Mouse (Mus musculus): ENCODE results near the gene Wnt5b. TPM values are rescaled to one million over a fixed set of nuclear protein-coding genes. Genes with fewer than 3 reads are reported as not detected.
"Not testable (repeated sequence)": the region's sequence is repeated elsewhere in the genome, so short reads cannot be mapped to it uniquely, and the experiment has no call there.

Wnt5b gene
- polyA plus RNA-seq, 1 experiment, result 1.9 TPM

- H3K4me3 ChIP-seq (ENCODE audit: insufficient read depth, low read length), result no peak overlapping the region
- TF ChIP-seq CTCF (IDR thresholded peaks at IDR 0.05; ENCODE audit: extremely low read depth, insufficient read depth, low read length), result peak; percentile 89
- TF ChIP-seq POLR2A (IDR thresholded peaks at IDR 0.05; ENCODE audit: extremely low read depth, insufficient read depth, low read length), result no peak
Observed at GRCm38 (mm10) chr6:119489765-119490164, 54.4 kb downstream of the Wnt5b start.

GRCm38 (mm10) chr6:119487619-119488018 lies 56.5 kb downstream of the Wnt5b start:
- Histone ChIP-seq H3K4me1 (ENCODE audit: control insufficient read depth, insufficient read depth, low read length) (peaks cover 9% of the 10 kb centered on the region), H3K27ac (ENCODE audit: insufficient read depth, low read length) (no peak overlapping the region), H3K4me3 (ENCODE audit: insufficient read depth, low read length) (no peak overlapping the region)
- TF ChIP-seq CTCF (IDR thresholded peaks at IDR 0.05; ENCODE audit: extremely low read depth, insufficient read depth, low read length) (no peak), POLR2A (IDR thresholded peaks at IDR 0.05; ENCODE audit: extremely low read depth, insufficient read depth, low read length) (no peak)

More at GRCm38 (mm10) chr6:119489765-119490164, 54.4 kb downstream of the Wnt5b start:
- Histone ChIP-seq H3K27ac (ENCODE audit: insufficient read depth, low read length) (no peak overlapping the region), H3K4me1 (ENCODE audit: control insufficient read depth, insufficient read depth, low read length) (peaks cover 2% of the 10 kb centered on the region; the same call in 1 of the 2 replicates)

- TF ChIP-seq CTCF (IDR thresholded peaks at IDR 0.05; ENCODE audit: extremely low read depth, insufficient read depth, low read length) (no peak), POLR2A (IDR thresholded peaks at IDR 0.05; ENCODE audit: extremely low read depth, insufficient read depth, low read length) (no peak)
- no peak overlapping the region for H3K27ac ChIP-seq (ENCODE audit: insufficient read depth, low read length)
- H3K4me3 ChIP-seq (ENCODE audit: insufficient read depth, low read length), result no peak overlapping the region
- H3K4me1 ChIP-seq (ENCODE audit: control insufficient read depth, insufficient read depth, low read length), result peaks cover 10% of the 10 kb centered on the region
Observed at GRCm38 (mm10) chr6:119487085-119487458, 57.1 kb downstream of the Wnt5b start.

GRCm38 (mm10) chr6:119486381-119487084 lies 57.6 kb downstream of the Wnt5b start:
- H3K4me1 ChIP-seq (ENCODE audit: control insufficient read depth, insufficient read depth, low read length), result peaks cover 11% of the 10 kb centered on the region
- no peak overlapping the region for H3K4me3 ChIP-seq (ENCODE audit: insufficient read depth, low read length)
- no peak overlapping the region for H3K27ac ChIP-seq (ENCODE audit: insufficient read depth, low read length)
- no peak for TF ChIP-seq CTCF (IDR thresholded peaks at IDR 0.05; ENCODE audit: extremely low read depth, insufficient read depth, low read length)
- TF ChIP-seq POLR2A (IDR thresholded peaks at IDR 0.05; ENCODE audit: extremely low read depth, insufficient read depth, low read length), result no peak

GRCm38 (mm10) chr6:119485486-119485885 lies 58.7 kb downstream of the Wnt5b start:
- Histone ChIP-seq H3K4me3 (ENCODE audit: insufficient read depth, low read length) (no peak overlapping the region), H3K4me1 (ENCODE audit: control insufficient read depth, insufficient read depth, low read length) (peaks cover 9% of the 10 kb centered on the region), H3K27ac (ENCODE audit: insufficient read depth, low read length) (no peak overlapping the region)
- TF ChIP-seq CTCF (IDR thresholded peaks at IDR 0.05; ENCODE audit: extremely low read depth, insufficient read depth, low read length), result no peak
- no peak for TF ChIP-seq POLR2A (IDR thresholded peaks at IDR 0.05; ENCODE audit: extremely low read depth, insufficient read depth, low read length)

GRCm38 (mm10) chr6:119482958-119483600 lies 61.1 kb downstream of the Wnt5b start:
- peaks cover 10% of the 10 kb centered on the region for H3K4me1 ChIP-seq (ENCODE audit: control insufficient read depth, insufficient read depth, low read length)
- peak overlapping the region; percentile 18 for H3K4me3 ChIP-seq (ENCODE audit: insufficient read depth, low read length)
- peak; percentile 48 for TF ChIP-seq CTCF (IDR thresholded peaks at IDR 0.05; ENCODE audit: extremely low read depth, insufficient read depth, low read length)
- no peak for TF ChIP-seq POLR2A (IDR thresholded peaks at IDR 0.05; ENCODE audit: extremely low read depth, insufficient read depth, low read length)
- no peak overlapping the region for H3K27ac ChIP-seq (ENCODE audit: insufficient read depth, low read length)

GRCm38 (mm10) chr6:119481741-119482390 lies 62.3 kb downstream of the Wnt5b start:
- peak overlapping the region; percentile 93 for H3K4me3 ChIP-seq (ENCODE audit: insufficient read depth, low read length)
- H3K4me1 ChIP-seq (ENCODE audit: control insufficient read depth, insufficient read depth, low read length); H3K27ac ChIP-seq (ENCODE audit: insufficient read depth, low read length): not testable (repeated sequence)

GRCm38 (mm10) chr6:119480706-119481331 lies 63.3 kb downstream of the Wnt5b start:
- 0 out of 2 replicates have a peak overlapping the region, but pooled peaks have one; percentile 90 for H3K27ac ChIP-seq (ENCODE audit: insufficient read depth, low read length)
- TF ChIP-seq CTCF (IDR thresholded peaks at IDR 0.05; ENCODE audit: extremely low read depth, insufficient read depth, low read length) (no peak), POLR2A (IDR thresholded peaks at IDR 0.05; ENCODE audit: extremely low read depth, insufficient read depth, low read length) (0 out of 2 replicates have a peak, but pooled peaks have one; percentile 1)
- H3K4me1 ChIP-seq (ENCODE audit: control insufficient read depth, insufficient read depth, low read length), result peaks cover 10% of the 10 kb centered on the region
- peak overlapping the region; percentile 93 for H3K4me3 ChIP-seq (ENCODE audit: insufficient read depth, low read length)

- Histone ChIP-seq H3K27ac (ENCODE audit: insufficient read depth, low read length) (peak overlapping the region; percentile 90), H3K4me1 (ENCODE audit: control insufficient read depth, insufficient read depth, low read length) (peaks cover 10% of the 10 kb centered on the region), H3K4me3 (ENCODE audit: insufficient read depth, low read length) (peak overlapping the region; percentile 93)
- TF ChIP-seq POLR2A (IDR thresholded peaks at IDR 0.05; ENCODE audit: extremely low read depth, insufficient read depth, low read length) (no peak; the same call in 1 of the 2 replicates), CTCF (IDR thresholded peaks at IDR 0.05; ENCODE audit: extremely low read depth, insufficient read depth, low read length) (no peak)
Observed at GRCm38 (mm10) chr6:119479876-119480705, 64.1 kb downstream of the Wnt5b start.
